Mouse (Mus musculus) megakaryocyte progenitor cell, adult 5-6 weeks (primary cell): ENCODE data around the gene Foxp1. TPM values are rescaled to one million over a fixed set of nuclear protein-coding genes. Genes with fewer than 3 reads are reported as not detected.

Experiments
- ATAC-seq: replicated peaks from 2 replicates; pipeline ENCODE4 v1.8.0; 2016; ENCODE audit warnings: mild to moderate bottlenecking, moderate TSS enrichment, inconsistent platforms; ENCODE audit not compliant: poor library complexity
- total RNA-seq, 2 experiments: library from RNA; stranded (forward) in 1 of 2; stranded (reverse) in 1 of 2; fragments of 157-497, 149-512 nt in 1 of 2; fragments of 200-1000 nt in 1 of 2; gene quantifications; 2 replicates each; pipeline versions ENCODE4 v1.2.3 to v1.2.4; 2015 to 2017

Gene Foxp1
- total RNA-seq, 2 experiments from 2014 or later = 49.5 to 97.3 TPM

DNA sequence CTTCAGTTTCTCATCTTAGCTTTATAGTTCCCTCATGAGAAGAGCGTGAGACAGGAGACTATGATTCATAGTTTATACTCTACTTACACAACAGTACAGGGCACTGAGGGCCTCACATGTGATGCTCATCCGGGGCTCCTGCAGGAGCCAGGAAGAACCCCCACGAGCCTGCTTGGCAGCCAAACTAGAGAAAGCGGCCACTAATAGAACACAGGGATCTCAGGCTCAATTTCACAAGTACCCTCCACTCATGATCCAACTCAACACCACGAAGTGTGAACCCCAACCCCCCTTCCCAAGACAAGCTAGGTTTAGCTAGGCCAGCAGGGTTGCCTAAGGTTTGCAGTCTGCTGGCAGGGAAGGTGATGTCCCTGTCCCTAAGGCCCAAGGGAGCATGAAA is 79.1 kb downstream of the Foxp1 start:
- 0 out of 2 replicates have a peak, but pooled peaks have one; percentile 15 for ATAC-seq

GRCm38 (mm10) chr6:99441100-99441499 is 81.4 kb downstream of the Foxp1 start:
- no peak for ATAC-seq

DNA sequence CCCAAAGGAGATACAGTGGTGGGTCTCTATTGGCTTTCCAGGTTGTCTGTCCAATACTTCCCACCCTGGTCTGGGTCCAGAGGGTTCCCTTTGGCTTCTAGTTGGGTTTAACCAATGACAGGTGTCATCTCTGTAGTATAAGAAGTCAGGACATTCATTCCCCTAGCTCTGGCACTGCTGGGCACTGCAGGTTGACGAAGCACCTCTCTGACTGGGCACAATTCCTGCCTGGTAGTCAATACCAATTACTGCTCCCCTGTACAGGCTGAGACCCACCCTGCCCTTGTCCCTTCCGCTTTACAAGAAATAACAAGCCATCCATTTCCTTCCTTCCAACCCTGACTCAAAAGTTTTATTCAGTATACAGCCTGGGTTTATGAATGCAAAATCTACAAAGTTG is 81.9 kb downstream of the Foxp1 start:
- ATAC-seq = no peak

DNA sequence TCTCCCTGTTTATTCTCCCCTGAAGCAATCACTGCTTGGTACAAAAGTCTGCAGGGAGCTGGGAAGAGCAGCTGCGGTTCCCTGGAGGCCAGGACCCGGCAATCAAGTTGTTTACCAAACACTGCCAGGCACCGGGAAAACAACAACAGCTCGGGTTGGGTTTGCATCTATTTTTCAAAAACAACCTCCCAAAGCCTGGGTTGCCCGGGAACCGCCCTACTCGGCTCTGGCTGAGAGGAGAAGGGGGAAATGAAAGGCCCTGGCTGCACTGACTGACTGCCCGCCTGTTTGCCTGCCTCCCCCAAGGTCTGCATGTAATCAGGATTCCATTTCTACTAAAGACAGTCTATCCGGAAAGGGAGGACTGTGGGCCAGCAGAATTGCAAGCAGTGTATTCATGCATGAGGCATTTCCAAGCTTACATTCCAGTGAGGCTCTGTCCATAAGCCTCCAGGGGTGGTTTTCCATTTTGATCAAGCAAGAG is 82.6 kb downstream of the Foxp1 start:
- ATAC-seq = no peak

- no peak for ATAC-seq
Observed at GRCm38 (mm10) chr6:99439214-99439877, 83.2 kb downstream of the Foxp1 start.

GRCm38 (mm10) chr6:99436371-99436770 is 86.2 kb downstream of the Foxp1 start:
- ATAC-seq = peak; percentile 71

- peak; percentile 74 for ATAC-seq
Observed at GRCm38 (mm10) chr6:99435140-99435539, 87.4 kb downstream of the Foxp1 start.

DNA sequence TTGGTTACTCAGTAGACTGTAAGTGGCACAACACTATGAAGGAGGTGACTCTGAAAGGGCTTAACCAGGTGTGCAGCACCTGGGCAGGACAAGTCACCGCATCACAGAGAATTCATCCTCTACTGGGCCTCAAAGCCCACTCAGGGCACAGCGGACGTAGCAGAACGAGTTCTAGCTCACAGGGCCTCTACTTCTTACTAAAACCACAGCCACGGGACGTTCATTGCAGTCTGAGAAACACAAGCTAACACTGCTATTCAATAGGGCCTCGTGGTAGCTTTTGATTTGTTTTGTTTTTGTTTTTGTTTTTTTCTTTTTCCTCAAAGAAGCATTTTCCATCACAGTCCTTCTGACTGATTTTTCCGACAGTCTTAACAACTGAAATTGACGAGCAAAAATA is 89.5 kb downstream of the Foxp1 start:
- ATAC-seq = no peak

DNA sequence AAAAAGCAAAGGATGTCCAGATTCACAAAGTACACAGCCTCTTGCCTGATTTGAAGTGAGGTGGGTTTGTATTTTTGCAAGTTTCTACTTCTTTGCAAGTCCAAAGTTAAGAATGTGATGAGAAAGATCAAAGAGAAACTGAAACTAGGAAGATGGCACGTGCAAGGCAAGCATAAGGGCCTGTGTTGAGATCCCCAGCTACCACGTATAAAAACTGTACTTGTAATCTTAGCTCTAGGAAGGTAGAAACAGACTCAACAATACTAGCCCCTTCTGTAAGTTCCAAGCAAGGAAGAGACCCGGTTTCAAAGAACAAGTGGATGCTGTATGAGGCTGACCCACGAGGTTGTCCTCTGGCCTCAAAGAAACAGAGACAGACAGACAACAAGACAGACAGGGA is 90.6 kb downstream of the Foxp1 start:
- no peak for ATAC-seq

- no peak for ATAC-seq
Observed at GRCm38 (mm10) chr6:99430560-99430959, 92.0 kb downstream of the Foxp1 start.

- no peak for ATAC-seq
Observed at GRCm38 (mm10) chr6:99429378-99430131, 93.0 kb downstream of the Foxp1 start.

DNA sequence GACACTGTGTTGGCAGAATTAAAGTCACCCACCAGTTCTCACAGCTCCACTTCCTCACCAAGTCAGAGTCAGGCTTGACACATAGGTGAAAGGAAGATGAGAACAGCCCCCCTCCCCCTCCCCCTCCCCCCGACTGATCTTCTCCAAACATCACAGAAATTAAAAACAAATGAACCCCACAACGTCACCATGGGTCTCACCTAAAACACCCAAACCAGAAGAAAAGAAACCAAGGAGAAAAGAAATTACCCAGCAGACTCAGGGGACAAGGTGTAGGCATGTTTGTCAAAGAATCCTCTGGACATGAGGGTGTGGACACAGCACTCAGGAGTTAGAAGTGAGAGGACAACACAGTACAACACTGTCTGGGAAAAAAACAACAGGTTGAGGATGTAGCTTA is 93.6 kb downstream of the Foxp1 start:
- ATAC-seq = no peak

DNA sequence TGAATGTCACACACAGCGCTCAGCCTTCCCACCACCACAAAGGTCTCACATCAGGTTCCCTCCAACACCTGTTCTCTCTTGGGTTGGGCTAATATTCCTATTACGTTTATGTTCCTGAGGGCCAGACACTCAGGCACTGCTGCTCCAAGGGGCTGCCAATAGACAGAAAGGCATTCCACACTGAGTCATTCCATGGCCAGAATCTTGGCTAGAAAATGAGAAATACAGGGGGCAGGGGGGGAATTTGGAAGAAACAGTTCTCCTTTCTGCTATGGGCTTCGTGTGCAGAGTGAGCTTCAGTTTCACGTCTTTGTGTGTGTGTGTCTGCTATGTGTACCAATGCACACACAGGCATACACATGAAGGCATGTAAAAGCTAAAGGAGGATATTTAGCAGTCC is 95.2 kb downstream of the Foxp1 start:
- no peak for ATAC-seq

DNA sequence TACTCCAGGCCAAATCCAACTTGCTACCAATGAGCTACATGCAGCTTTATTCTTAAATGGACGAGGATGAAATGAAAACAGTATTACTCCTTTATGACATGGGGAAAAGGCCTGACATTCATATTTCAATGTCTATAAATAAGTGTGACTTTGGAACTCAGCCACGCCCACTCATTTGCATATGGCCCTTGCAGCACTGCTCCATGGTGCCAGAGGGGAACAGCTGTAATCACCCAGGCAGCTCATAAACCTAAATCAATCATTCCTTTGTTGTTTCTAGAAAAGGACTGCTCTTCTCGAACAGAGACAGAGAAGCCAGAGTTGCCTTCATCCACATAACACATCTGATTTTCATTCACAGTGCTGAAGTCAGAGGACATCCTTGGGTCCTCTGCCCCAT is 97.5 kb downstream of the Foxp1 start:
- ATAC-seq = peak; percentile 44; the same call in 1 of the 2 replicates

DNA sequence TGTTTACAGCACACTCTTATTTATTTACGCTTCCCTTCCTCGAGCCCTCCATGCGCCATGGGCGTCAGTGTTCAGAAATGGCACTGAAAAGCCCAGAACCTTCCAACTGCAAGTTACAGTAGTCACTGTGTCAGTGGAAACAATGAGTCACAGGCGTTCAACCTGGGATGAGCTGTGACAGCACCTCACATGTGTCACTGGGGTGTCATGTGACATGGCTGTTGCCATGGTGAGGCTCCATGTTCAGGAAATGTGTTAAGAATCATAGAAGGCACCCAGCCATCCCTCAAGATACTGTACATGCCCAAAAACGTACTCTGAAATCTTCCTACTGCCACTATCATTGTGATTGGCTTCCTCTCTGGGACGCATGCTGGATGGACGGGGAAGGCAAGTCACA is 101.9 kb downstream of the Foxp1 start:
- ATAC-seq = no peak

GRCm38 (mm10) chr6:99412598-99412997 is 109.9 kb downstream of the Foxp1 start:
- peak; percentile 82 for ATAC-seq

DNA sequence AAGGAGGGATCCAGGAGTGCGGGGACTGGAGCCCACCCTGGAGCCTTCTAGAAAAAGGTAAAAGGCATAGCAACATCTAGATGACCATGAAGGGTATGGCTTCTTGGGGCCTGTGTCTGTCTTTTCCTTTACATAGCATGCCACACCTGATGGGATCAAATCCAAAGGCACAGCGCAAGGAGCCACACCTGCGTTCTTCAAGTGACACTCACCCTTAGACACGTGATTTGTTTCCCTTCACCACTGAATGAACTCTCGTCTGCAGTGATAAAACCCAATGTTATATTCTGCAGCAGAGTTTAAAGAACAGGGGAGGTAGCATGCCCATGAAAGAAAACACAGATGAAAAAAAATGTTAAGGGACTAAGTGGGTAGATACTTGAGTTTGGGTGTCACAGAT is 112.9 kb downstream of the Foxp1 start:
- no peak for ATAC-seq

DNA sequence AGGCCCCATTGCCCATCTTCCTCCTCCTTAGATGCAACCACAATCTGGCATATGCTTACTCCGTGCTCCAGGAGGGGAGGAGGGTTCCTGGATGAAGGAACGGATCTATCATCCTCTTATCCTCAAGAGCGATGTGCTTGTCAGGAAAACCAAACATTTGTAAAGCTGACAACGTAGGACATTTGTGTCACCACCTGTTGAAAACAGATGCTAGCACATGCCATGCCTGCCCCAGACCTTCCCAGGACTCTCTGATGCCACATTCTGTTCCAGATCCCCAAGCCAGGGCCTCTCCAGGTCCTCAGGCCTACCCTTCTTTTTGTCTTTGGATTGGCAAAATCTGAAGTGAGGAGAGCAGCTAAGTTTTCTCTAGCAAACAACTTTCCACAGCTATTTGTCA is 113.6 kb downstream of the Foxp1 start:
- ATAC-seq = no peak

- ATAC-seq = peak; percentile 78
Observed at GRCm38 (mm10) chr6:99403755-99404390, 118.6 kb downstream of the Foxp1 start.

DNA sequence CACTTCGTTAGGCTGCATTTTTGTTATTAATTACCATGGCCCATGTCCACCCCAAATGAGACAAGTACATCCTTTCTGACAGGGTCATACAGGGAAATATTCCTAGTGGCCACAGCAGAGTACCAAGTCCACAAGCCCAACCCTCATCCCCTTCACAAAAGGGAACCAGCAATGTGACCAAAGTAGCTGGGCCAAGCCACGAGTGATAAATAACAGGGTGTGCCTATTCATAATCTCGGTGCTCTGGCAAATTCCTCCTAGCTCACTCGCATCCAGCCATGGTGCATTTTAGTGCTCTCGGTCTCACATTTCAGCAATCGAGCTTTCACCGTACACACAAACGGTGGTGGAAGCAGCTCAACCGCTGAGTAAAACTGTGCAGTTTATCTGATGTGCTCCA is 119.6 kb downstream of the Foxp1 start:
- peak; percentile 45 for ATAC-seq

- no peak for ATAC-seq
Observed at GRCm38 (mm10) chr6:99402370-99402769, 120.2 kb downstream of the Foxp1 start.

- ATAC-seq = no peak
Observed at GRCm38 (mm10) chr6:99401801-99402200, 120.7 kb downstream of the Foxp1 start.
